Mouse (Mus musculus) olfactory bulb, adult 2 months (tissue): Measurements from ENCODE around the gene Fcrl5. TPM values are rescaled to one million over a fixed set of nuclear protein-coding genes. Genes with fewer than 3 reads are reported as not detected.
"Not testable (repeated sequence)": the region's sequence is repeated elsewhere in the genome, so short reads cannot be mapped to it uniquely, and the experiment has no call there.

Experiments used
- H3K27ac ChIP-seq: fragments of 200-500 bp; 2 replicates; pipeline ENCODE4 v1.5.1; 2012; ENCODE audit warnings: low read depth, low read length; ENCODE audit not compliant: insufficient read depth
- H3K4me1 ChIP-seq: fragments of 200-500 bp; 2 replicates; pipeline ENCODE4 v1.6.1; 2012; ENCODE audit warnings: low read length; ENCODE audit not compliant: control insufficient read depth, insufficient read depth
- H3K4me3 ChIP-seq: fragments of 200-500 bp; 2 replicates; pipeline ENCODE4 v1.5.1; 2012; ENCODE audit warnings: mild to moderate bottlenecking, low read depth, low read length, moderate library complexity; ENCODE audit not compliant: insufficient read depth
- CTCF ChIP-seq: fragments of 200-500 bp; IDR thresholded peaks from 2 replicates; pipeline ENCODE4 v1.5.1; 2012; ENCODE audit warnings: low read depth, mild to moderate bottlenecking, low read length, moderate library complexity; ENCODE audit not compliant: insufficient read depth
- POLR2A ChIP-seq: fragments of 200-500 bp; IDR thresholded peaks from 2 replicates; pipeline ENCODE4 v1.6.1; 2012; ENCODE audit warnings: mild to moderate bottlenecking, low read depth, low read length, moderate library complexity; ENCODE audit not compliant: insufficient read depth
- WGBS: fragments of 180-500 bp; shearing (Covaris S2); methylation state at CpG from one replicate; pipeline ENCODE4 v1.1.7; 2018; 5-methylcytosine and 5-hydroxymethylcytosine counted together
- polyA plus RNA-seq: library from polyadenylated mRNA; stranded (reverse); fragments of >200 nt; gene quantifications from 2 replicates; pipeline ENCODE4 v1.2.4, GENCODE M21; 2012; ENCODE audit warnings: low replicate concordance; ENCODE audit not compliant: missing spikeins, insufficient read depth, insufficient read length

Fcrl5 gene
- polyA plus RNA-seq, 1 experiment = not detected

DNA sequence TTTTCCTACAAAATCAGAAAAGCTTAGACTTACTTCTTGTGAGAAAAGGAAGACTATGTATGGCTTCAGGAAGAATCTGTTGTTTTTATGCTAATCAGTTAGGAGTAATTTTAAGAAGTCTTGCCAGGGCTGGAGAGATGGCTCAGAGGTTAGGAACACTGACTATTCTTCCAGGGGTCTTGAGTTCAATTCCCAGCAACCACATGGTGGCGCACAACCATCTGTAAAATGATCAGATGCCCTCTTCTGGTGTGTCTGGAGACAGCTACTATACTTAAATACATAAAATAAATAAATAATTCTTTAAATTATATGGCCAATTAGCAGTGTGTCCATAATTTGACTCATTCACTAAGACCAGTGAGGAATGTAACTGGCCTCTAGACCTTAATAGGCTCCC lies 14.9 kb upstream of the Fcrl5 start:
- Histone ChIP-seq H3K27ac (no peak overlapping the region), H3K4me3 (no peak overlapping the region), H3K4me1 (no peaks in the 10 kb centered on the region)
- 77% methylated on average over 1 of the region's 1 CpGs for WGBS
- TF ChIP-seq POLR2A = no peak
- no peak for TF ChIP-seq CTCF

DNA sequence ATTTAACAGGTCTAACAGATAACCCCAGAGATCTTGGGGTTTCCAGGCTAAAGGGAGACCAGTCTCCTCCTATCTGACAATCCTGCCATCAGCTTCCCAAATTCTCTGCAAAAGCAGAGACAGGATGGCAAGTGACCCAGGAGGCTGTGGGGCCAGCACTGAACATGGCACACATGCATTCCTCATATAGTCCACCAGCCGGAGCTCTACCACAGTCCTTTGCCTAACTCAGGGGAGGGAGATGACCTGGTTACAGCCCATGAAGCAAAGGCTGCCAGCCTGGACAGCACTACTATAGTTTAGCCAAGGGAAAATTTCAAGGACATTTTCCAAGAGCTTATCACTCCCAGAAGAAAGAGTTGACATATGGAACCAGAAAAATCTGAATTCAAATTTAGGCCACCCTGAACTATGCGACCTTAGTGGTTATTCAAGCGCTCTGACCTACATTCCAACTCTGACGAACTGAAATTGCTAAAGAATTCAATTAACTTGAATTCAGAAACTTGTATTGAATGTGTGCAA lies 13.1 kb upstream of the Fcrl5 start:
- no peaks in the 10 kb centered on the region for H3K4me1 ChIP-seq
- TF ChIP-seq CTCF (no peak), POLR2A (no peak)
- 74% methylated on average over 4 of the region's 4 CpGs for WGBS
- H3K4me3 ChIP-seq = no peak overlapping the region
- no peak overlapping the region for H3K27ac ChIP-seq

DNA sequence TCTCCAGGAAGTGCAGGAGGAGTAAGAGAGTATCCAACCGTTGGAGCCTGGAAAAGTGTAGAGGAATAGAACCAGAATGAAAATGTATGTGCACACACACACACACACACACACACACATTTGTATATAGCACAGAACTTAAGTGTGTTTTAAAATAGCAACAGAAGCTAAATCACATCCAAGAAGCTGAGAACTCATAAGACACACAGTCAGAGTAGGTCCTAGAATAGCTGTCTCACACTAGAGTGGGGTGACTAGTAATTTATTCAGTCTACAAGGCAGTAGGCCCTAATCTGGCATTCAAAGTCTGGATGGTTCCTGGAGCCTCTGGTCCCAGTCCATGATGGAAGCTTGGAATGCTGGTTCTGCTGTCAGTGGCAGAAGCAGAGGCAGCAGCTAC lies 5.0 kb downstream of the Fcrl5 start:
- TF ChIP-seq POLR2A (no peak), CTCF (no peak)
- H3K27ac ChIP-seq = no peak overlapping the region
- no peaks in the 10 kb centered on the region for H3K4me1 ChIP-seq
- 40% methylated on average over 1 of the region's 1 CpGs for WGBS
- H3K4me3 ChIP-seq = no peak overlapping the region

DNA sequence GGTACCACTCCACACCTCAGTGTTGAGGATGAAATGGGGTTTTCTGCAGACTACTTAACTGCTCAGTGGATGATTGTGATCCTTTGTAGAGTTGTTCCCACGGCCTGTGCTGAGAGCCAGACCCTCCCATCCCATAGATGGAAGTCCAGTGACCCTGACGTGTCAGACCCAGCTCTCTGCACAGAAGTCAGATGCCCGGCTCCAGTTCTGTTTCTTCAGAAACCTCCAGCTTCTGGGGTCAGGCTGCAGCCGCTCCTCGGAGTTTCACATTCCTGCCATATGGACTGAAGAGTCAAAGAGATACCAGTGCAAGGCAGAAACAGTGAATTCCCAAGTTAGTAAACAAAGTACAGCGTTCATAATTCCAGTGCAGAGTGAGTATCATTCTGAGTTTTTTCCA lies 8.4 kb downstream of the Fcrl5 start:
- H3K4me3 ChIP-seq = no peak overlapping the region
- no peak overlapping the region for H3K27ac ChIP-seq
- H3K4me1 ChIP-seq = no peaks in the 10 kb centered on the region
- 77% methylated on average over 6 of the region's 6 CpGs for WGBS
- TF ChIP-seq POLR2A (no peak), CTCF (no peak)

DNA sequence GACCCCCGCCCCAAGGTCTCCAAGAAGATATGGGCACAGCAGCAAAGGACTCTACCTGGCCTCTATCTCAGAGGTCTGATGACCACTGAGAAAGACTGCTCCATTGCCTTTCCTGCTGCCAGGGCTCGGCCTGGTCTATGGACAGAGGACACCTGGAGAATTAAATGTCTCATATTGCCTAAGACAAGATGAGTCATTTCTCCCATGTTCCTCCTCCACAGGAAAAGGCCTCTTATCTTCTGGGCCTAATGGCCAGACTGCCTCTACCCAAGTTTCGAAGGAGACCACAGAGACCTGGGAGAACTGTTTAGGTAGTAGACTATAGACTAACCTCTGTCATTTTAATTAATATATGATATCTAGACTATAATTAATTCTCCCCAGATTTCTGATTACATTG lies 29.9 kb downstream of the Fcrl5 start:
- no peak overlapping the region for H3K4me3 ChIP-seq
- H3K4me1 ChIP-seq = no peaks in the 10 kb centered on the region
- no peak for TF ChIP-seq CTCF
- TF ChIP-seq POLR2A = no peak
- no peak overlapping the region for H3K27ac ChIP-seq
- WGBS = 96% methylated on average over 3 of the region's 3 CpGs

DNA sequence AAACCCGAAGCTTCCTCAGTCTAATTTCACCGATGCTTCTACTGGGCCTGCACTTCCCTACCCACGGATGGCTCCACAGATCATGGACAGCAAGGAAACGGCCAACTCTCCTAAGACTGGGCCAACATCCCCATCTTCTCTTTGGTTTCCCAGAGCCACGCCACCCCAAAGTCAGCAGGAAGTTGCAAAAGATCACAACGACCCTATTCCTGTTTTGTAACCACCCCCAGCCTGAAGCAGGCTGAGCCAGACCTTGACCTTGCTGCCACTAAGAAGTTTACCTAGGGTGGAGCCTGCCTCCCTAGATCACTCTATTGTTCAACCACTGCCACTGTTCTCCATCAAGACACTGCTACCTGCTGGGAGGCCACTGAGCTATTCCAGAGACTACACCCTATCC lies 31.4 kb downstream of the Fcrl5 start:
- H3K27ac ChIP-seq = no peak overlapping the region
- 89% methylated on average over 6 of the region's 6 CpGs for WGBS
- H3K4me1 ChIP-seq = no peaks in the 10 kb centered on the region
- TF ChIP-seq POLR2A = no peak
- TF ChIP-seq CTCF = no peak
- H3K4me3 ChIP-seq = no peak overlapping the region

DNA sequence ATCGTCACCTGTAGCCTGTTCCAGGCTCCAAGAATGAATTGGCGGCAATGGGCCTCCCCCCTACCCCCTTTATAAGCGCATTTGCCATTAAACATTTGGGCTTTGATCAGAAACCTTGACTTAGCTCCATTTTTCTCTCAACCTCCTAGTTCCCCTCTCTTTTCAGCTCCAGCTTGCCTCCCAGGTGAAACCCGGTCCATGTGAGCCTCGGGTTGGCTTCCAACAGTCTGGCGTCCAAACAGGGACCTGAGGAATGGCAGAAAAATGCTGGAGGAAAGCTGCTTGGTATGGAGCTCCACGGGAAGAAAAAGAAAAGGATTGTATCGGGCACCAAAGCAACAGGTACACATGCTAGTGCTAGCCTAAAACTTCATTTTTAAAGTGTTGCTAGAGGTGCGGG lies 31.8 kb downstream of the Fcrl5 start:
- H3K4me3 ChIP-seq = no peak overlapping the region
- H3K27ac ChIP-seq = no peak overlapping the region
- no peaks in the 10 kb centered on the region for H3K4me1 ChIP-seq
- no peak for TF ChIP-seq POLR2A
- no peak for TF ChIP-seq CTCF
- 87% methylated on average over 9 of the region's 9 CpGs for WGBS

DNA sequence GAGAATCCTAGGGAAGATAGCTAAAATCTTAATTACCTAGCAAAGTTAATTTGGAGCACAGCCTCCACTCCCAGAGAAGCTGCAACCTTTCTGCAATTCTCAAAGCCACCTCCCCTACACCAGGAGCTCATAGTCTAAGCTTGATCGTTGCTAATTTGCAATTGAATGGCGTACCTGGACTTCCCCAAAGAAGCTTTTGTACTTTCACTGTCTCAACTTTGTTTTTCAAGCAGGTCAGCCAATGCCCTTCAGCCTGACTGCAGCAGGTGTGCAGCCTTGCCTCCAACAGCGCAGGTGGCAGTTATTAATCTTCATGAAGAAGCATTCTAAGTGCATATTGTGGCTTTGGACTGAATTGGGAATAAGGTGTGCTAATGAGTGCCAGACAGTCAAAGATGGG lies 42.4 kb downstream of the Fcrl5 start:
- not testable (repeated sequence) for H3K27ac ChIP-seq, H3K4me1 ChIP-seq, H3K4me3 ChIP-seq
- 86% methylated on average over 3 of the region's 3 CpGs for WGBS

DNA sequence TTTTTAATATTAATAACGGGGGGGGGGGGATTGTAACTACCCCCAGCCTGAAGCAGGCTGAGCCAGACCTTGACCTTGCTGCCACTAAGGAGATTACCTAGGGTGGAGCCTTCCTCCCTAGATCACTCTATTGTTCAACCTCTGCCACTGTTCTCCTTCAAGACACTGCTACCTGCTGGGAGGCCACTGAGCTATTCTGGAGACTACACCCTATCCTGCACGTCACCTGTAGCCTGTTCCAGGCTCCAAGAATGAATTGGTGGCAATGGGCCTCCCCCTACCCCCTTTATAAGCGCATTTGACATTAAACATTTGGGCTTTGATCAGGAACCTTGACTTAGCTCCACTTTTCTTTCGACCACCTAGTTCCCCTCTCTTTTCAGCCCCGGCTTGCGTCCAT lies 43.0 kb downstream of the Fcrl5 start:
- H3K4me1 ChIP-seq, H3K4me3 ChIP-seq, H3K27ac ChIP-seq: not testable (repeated sequence)
- 88% methylated on average over 6 of the region's 6 CpGs for WGBS

DNA sequence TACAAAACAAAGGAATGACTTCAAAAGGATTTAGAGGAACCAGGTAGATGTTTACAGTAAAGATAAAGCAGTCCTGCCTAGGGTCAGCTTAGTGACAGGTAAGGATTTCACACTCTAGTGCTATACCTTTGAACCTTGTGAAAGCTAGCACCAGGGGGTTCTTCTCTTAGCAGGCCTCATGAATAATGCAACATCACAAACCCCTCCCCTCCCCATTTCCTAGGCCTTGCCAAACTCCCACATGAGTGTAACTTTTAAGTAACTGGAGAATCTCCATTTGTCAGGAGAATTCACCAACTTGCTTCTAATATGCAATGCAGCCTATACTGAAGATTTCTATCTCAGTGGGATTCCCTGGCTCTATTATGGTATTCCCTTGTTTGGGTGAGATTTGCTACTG lies 43.7 kb downstream of the Fcrl5 start:
- H3K27ac ChIP-seq, H3K4me3 ChIP-seq, H3K4me1 ChIP-seq: not testable (repeated sequence)
